1 mouse cellular context compared by ENCODE assay signal in the genomic region with DNA sequence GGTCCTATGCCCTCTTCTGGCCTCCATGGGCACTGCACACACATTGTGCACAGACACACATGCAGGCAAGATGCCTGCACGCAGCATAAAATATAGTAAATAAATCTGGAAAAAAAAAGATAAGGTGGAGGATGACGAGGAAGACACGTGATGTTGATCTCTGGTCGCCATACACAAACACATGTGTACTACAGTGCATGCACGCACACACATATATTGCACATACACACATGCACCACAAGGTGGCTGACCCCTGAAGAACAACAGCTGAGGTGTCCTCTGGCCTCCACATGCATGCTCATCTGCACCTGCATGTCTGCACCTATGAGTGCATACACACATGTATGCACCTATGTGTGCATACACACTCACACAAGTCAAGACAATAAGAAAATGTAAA.
TF ChIP-seq lines count a peak whose summit lies in the region.

No protein-coding gene starts in this region.

TF ChIP-seq in MEL, 35 proteins besides CTCF, POLR2A, EP300 and RAD21:
- TF ChIP-seq SMC3 (IDR thresholded peaks at IDR 0.05; ENCODE audit: low read depth, low read length) (peak; percentile 15; the same call in 1 of the 2 replicates), CHD1 (IDR thresholded peaks at IDR 0.05; ENCODE audit: low read depth, low read length) (no peak)
